Mouse (Mus musculus) kidney, embryonic 16.5 days (tissue): ENCODE measurements around the gene Nit2. TPM values are rescaled to one million over a fixed set of nuclear protein-coding genes. Genes with fewer than 3 reads are reported as not detected.

Experiments used
- ATAC-seq: fragments of 200-750 bp; cut with Nextera tagmentation; 2 replicates; pipeline ENCODE4 v1.8.0; 2017; ENCODE audit warnings: moderate TSS enrichment; ENCODE audit not compliant: low FRiP score, low TSS enrichment
- H3K27ac ChIP-seq: fragments of 300-500 bp; sonication (generic); 2 replicates; pipeline ENCODE4 v1.5.1; 2014; ENCODE audit warnings: low read length
- H3K27me3 ChIP-seq: fragments of 300-500 bp; sonication (generic); 2 replicates; pipeline ENCODE4 v1.6.1; 2014; ENCODE audit warnings: low read length, control low read depth, mixed read lengths; ENCODE audit not compliant: insufficient read depth
- H3K36me3 ChIP-seq: fragments of 300-500 bp; sonication (generic); 2 replicates; pipeline ENCODE4 v1.6.1; 2014; ENCODE audit warnings: low read length, control low read depth, mixed read lengths; ENCODE audit not compliant: insufficient read depth
- H3K4me1 ChIP-seq: fragments of 300-500 bp; sonication (generic); 2 replicates; pipeline ENCODE4 v1.6.1; 2014; ENCODE audit warnings: low read length, control low read depth, mixed read lengths; ENCODE audit not compliant: insufficient read depth
- H3K4me2 ChIP-seq: fragments of 300-500 bp; sonication (generic); replicated peaks from 2 replicates; pipeline ENCODE4 v1.6.1; 2014; ENCODE audit warnings: low read depth, low read length
- H3K4me3 ChIP-seq: fragments of 300-500 bp; sonication (generic); 2 replicates; pipeline ENCODE4 v1.5.1; 2014; ENCODE audit warnings: mild to moderate bottlenecking, low read length
- H3K9ac ChIP-seq: fragments of 300-500 bp; sonication (generic); replicated peaks from 2 replicates; pipeline ENCODE4 v1.6.1; 2014; ENCODE audit warnings: low read length
- H3K9me3 ChIP-seq: fragments of 300-500 bp; sonication (generic); 2 replicates; pipeline ENCODE4 v1.6.1; 2016; ENCODE audit warnings: low read length, control low read depth
- WGBS: fragments of 180-500 bp; shearing (Covaris S2); extraction: QIAGEN DNeasy Blood & Tissue Kit; methylation state at CpG from one replicate; pipeline ENCODE4 v1.1.7; 2014; 5-methylcytosine and 5-hydroxymethylcytosine counted together
- polyA plus RNA-seq: library from polyadenylated mRNA; unstranded; fragments of >200 nt; fragmentation: Nextera tagmentation; extraction: Ambion mirVana; gene quantifications from 2 replicates; pipeline ENCODE4 v1.2.1, GENCODE M21; 2015

Nit2 gene
- polyA plus RNA-seq, 1 experiment from 2014 or later = 115 TPM

DNA sequence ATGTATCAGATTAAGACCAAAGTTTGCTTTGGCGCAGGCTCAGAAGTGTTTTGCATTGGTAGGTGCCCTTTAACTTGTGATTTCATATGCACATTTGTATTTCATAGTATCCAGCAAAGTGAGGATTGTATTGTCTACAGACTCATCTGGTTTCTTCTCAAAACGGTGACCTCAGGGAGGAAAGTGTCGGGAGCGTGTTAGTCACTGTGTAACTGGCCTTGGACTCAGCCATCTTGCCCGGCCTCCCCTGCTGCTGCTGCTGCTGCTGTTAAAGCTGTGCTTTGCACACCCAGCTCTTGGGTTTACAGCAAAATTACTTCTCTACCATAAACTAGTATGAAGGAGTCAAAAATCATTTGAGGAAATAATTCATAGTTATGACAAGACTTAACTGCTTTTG lies 22.4 kb downstream of the Nit2 start:
- peaks cover 46% of the 10 kb centered on the region for H3K36me3 ChIP-seq
- no peaks in the 10 kb centered on the region for H3K9me3 ChIP-seq

GRCm38 (mm10) chr16:57133611-57134010 lies 33.5 kb downstream of the Nit2 start:
- Histone ChIP-seq H3K27ac (no peak overlapping the region), H3K4me1 (peaks cover 8% of the 10 kb centered on the region), H3K4me2 (no peak overlapping the region), H3K9ac (no peak overlapping the region), H3K36me3 (peaks cover 23% of the 10 kb centered on the region), H3K4me3 (no peak overlapping the region), H3K27me3 (no peaks in the 10 kb centered on the region), H3K9me3 (no peaks in the 10 kb centered on the region)
- ATAC-seq = no peak
- WGBS = 95% methylated on average over 6 of the region's 6 CpGs

More for the DNA sequence above, 22.4 kb downstream of the Nit2 start:
- ATAC-seq = no peak
- Histone ChIP-seq H3K4me1 (no peaks in the 10 kb centered on the region), H3K27me3 (no peaks in the 10 kb centered on the region), H3K9ac (no peak overlapping the region), H3K4me2 (no peak overlapping the region), H3K27ac (no peak overlapping the region), H3K4me3 (no peak overlapping the region)
- 89% methylated on average over 5 of the region's 5 CpGs for WGBS

- no peaks in the 10 kb centered on the region for H3K9me3 ChIP-seq
- no peak for ATAC-seq
- peaks cover 17% of the 10 kb centered on the region for H3K36me3 ChIP-seq
- H3K27me3 ChIP-seq = no peaks in the 10 kb centered on the region
- H3K4me1 ChIP-seq = peaks cover 11% of the 10 kb centered on the region
- no peak overlapping the region for H3K4me2 ChIP-seq
- no peak overlapping the region for H3K4me3 ChIP-seq
- H3K9ac ChIP-seq = no peak overlapping the region
- 44% methylated on average over 1 of the region's 1 CpGs for WGBS
- no peak overlapping the region for H3K27ac ChIP-seq
These were observed 34.8 kb downstream of the Nit2 start for GRCm38 (mm10) chr16:57132326-57132725.

- Histone ChIP-seq H3K4me3 (no peak overlapping the region), H3K4me2 (no peak overlapping the region), H3K27me3 (no peaks in the 10 kb centered on the region), H3K27ac (no peak overlapping the region), H3K9ac (no peak overlapping the region), H3K9me3 (no peaks in the 10 kb centered on the region), H3K36me3 (peaks cover 15% of the 10 kb centered on the region), H3K4me1 (peaks cover 11% of the 10 kb centered on the region)
- ATAC-seq = no peak
- 81% methylated on average over 4 of the region's 4 CpGs for WGBS
These were observed 35.6 kb downstream of the Nit2 start for GRCm38 (mm10) chr16:57131544-57131943.

DNA sequence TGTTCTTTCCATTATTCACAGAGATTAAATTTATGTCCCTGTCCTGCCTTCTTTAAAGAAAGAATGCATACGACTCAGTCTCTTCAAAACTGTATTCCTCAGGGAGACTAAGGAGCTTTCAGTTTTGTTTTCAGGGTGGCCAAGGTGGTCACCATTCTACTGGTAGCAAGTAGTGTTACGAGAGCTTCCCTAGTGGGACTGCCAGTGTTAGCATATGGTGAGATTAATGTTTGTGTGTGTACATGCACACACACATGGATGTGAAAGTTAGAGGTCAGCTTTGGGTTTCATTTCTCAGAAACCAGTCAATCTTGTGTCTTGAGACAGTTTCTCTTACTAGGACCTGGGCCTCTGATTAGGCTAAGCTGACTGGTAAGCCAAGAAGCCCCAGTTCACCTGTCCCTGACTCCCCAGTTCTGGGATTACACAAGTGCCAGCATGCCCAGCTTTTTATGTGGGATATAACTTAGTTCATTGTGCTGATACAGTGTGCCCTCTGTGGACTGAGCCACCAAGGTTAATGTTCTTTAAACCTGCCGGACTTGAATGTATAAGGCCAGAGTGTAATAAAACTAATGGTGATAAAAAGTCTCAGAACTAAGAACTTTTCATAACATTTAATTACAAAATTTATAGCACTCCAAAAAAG lies 36.3 kb downstream of the Nit2 start:
- Histone ChIP-seq H3K4me1 (peaks cover 11% of the 10 kb centered on the region), H3K27ac (no peak overlapping the region), H3K27me3 (no peaks in the 10 kb centered on the region), H3K36me3 (peaks cover 10% of the 10 kb centered on the region), H3K9me3 (no peaks in the 10 kb centered on the region), H3K4me3 (no peak overlapping the region), H3K4me2 (no peak overlapping the region), H3K9ac (no peak overlapping the region)
- ATAC-seq = no peak
- 73% methylated on average over 3 of the region's 3 CpGs for WGBS

GRCm38 (mm10) chr16:57127825-57128224 lies 39.3 kb downstream of the Nit2 start:
- no peak overlapping the region for H3K4me3 ChIP-seq
- WGBS = 75% methylated on average over 2 of the region's 2 CpGs
- no peak overlapping the region for H3K9ac ChIP-seq
- peaks cover 26% of the 10 kb centered on the region for H3K4me1 ChIP-seq
- no peaks in the 10 kb centered on the region for H3K9me3 ChIP-seq
- ATAC-seq = no peak
- no peaks in the 10 kb centered on the region for H3K36me3 ChIP-seq
- H3K27me3 ChIP-seq = no peaks in the 10 kb centered on the region
- H3K4me2 ChIP-seq = no peak overlapping the region
- H3K27ac ChIP-seq = no peak overlapping the region

GRCm38 (mm10) chr16:57126268-57126667 lies 40.9 kb downstream of the Nit2 start:
- WGBS = 65% methylated on average over 4 of the region's 4 CpGs
- H3K9me3 ChIP-seq = no peaks in the 10 kb centered on the region
- H3K36me3 ChIP-seq = no peaks in the 10 kb centered on the region
- no peak for ATAC-seq
- H3K9ac ChIP-seq = no peak overlapping the region
- peaks cover 30% of the 10 kb centered on the region for H3K4me1 ChIP-seq
- H3K27ac ChIP-seq = no peak overlapping the region
- no peak overlapping the region for H3K4me3 ChIP-seq
- no peak overlapping the region for H3K4me2 ChIP-seq
- no peaks in the 10 kb centered on the region for H3K27me3 ChIP-seq

DNA sequence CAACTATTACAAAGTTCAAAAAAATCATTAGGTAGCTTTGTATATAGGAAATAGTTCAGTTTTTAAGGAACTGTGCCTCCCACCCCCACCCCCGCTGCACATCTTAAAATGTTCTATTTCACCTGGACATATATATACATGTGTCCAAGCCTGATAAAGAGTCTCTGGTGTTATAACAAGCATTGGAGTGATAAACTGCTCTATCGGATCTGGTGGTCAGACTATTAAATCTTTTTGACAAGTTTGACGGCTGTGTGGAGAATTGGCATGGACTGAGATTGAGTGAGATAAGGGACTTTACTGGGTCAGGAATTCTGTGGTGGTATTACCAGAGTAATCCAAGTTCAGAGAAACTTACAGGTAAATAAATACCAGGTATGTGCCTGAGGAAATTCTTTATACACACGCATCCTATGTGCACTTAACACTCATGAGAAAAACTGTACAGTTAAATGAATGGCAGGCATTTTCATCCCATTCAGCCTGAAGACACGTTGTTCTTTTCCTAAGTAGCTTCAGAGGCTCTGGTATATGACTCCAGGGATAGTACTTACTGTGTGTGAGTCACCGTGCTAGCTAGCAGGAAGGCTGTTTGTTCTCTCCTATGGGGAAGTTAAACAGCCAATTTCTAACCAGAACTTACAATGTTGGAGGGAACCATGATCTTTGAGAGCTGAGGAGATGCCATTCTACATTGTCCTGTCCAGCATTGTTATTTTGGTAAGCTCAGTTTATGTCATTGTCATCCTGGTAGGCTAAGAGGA lies 44.3 kb downstream of the Nit2 start:
- no peak for ATAC-seq
- Histone ChIP-seq H3K27me3 (peaks cover 3% of the 10 kb centered on the region; the same call in 1 of the 2 replicates), H3K4me3 (peak overlapping the region; percentile 89), H3K4me1 (peaks cover 21% of the 10 kb centered on the region), H3K36me3 (no peaks in the 10 kb centered on the region), H3K27ac (no peak overlapping the region), H3K9ac (peak overlapping the region; percentile 92), H3K4me2 (peak overlapping the region; percentile 76), H3K9me3 (no peaks in the 10 kb centered on the region)
- 33% methylated on average over 6 of the region's 6 CpGs for WGBS

DNA sequence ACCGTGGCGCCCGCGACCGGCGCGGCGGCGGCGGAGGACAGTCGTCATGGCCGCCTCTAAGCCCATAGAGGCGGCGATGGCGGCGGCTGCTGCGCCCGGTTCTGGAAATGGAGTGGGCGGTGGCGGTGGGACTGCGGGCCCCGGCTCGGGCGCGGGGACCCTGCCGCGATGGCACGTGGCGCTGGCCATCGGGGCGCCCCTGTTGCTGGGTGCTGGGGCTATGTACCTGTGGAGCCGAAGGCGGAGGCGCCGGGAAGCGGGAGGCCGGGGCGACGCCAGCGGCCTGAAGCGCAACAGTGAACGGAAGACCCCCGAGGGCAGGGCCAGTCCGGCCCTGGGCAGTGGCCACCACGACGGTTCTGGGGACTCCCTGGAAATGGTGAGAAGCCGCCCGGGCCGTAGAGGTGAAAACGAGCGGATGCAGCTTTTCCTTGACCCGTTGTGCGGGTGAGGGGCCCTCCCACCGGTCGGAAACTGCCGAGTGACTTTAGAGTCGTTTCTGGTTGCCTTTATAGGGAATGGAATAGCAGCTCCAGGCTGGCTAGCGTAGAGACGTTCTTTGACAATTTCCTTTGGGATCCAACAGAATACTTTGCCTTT lies 45.2 kb downstream of the Nit2 start:
- under 1% methylated on average over 59 of the region's 59 CpGs for WGBS
- ATAC-seq = peak; percentile 43; the same call in 1 of the 2 replicates

More for the DNA sequence above, 45.2 kb downstream of the Nit2 start:
- Histone ChIP-seq H3K27ac (peak overlapping the region; percentile 97), H3K36me3 (no peaks in the 10 kb centered on the region), H3K4me3 (peak overlapping the region; percentile 89), H3K9me3 (no peaks in the 10 kb centered on the region), H3K4me2 (peak overlapping the region; percentile 76), H3K9ac (peak overlapping the region; percentile 92), H3K4me1 (peaks cover 18% of the 10 kb centered on the region), H3K27me3 (peaks cover 6% of the 10 kb centered on the region; the same call in 1 of the 2 replicates)
